Mouse (Mus musculus): Measurements from ENCODE around the gene Cacna1s. TPM values are rescaled to one million over a fixed set of nuclear protein-coding genes. Genes with fewer than 3 reads are reported as not detected.

The Cacna1s gene
- total RNA-seq, 2 experiments from 2014 or later: 779 to 840 TPM

DNA sequence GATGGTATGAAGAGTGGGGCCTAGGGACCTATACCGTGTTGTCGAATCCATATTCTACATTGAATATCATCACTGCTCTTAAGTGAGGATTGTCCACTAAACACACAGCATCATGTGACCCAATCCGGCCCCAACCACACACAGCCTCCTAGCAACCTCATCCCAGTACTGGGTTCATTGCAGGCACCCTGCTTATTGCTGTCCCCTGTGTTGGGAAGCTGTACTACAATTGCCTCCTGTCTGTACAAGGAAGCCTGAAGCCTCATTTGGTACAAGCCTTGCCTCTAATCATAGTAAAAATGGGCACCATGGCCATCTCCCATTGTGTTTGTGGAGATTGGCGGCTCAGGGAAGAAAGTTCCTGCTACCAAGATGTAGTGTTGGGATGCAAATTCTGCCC lies 103.8 kb downstream of the Cacna1s start:
- intact Hi-C loops (cut with DNase I): no loop called here
- no peak for TF ChIP-seq CTCF (IDR thresholded peaks at IDR 0.05)
- no peak for DNase-seq
- Histone ChIP-seq H3K4me3 (no peak overlapping the region), H3K27ac (no peak overlapping the region)

- no peak for TF ChIP-seq CTCF (IDR thresholded peaks at IDR 0.05)
- Histone ChIP-seq H3K27ac (no peak overlapping the region), H3K4me3 (no peak overlapping the region)
- no peak for DNase-seq
- intact Hi-C loops (cut with DNase I): no loop called here
Observed at GRCm38 (mm10) chr1:136156951-136157350, 104.4 kb downstream of the Cacna1s start.

DNA sequence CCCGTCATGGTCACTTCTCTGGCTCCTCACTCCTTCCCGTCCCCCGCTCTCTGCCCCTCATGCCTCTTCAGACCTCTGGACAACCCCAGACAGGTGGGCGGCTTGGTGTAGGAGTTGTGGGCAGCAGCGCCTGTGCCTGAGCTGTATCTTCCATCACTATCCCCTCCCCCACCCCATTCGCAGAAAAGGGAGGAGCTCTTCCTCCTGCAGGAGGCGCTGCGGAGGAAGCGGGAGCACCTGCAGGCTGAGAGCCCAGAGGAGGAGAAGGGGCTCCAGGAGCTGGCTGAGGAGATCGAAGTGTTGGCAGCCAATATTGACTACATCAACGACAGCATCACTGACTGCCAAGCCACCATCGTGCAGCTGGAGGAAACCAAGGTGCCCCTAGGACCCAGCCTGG lies 107.3 kb downstream of the Cacna1s start:
- DNase-seq: no peak
- Histone ChIP-seq H3K27ac (no peak overlapping the region), H3K4me3 (no peak overlapping the region)
- no peak for TF ChIP-seq CTCF (IDR thresholded peaks at IDR 0.05)
- intact Hi-C loops (cut with DNase I): no loop called here

DNA sequence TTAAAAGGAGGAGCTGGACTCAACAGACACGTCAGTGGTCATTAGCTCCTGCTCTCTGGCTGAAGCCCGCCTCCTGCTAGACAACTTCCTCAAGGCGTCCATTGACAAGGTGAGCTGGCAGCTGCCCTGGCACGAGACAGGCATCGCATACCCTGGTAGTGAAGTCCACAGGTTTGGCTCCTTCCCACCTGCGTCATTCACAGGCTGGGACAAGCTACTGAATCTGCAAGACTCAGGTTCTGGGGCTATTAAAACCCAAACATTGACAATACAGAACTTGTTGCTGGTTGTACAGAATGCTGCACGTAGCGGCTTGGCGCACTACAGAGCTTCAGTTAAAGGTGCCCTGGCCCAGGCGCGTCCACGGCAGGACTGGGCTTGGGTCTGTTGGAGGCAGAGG lies 107.7 kb downstream of the Cacna1s start:
- DNase-seq: no peak
- Histone ChIP-seq H3K4me3 (no peak overlapping the region), H3K27ac (no peak overlapping the region)
- intact Hi-C loops (cut with DNase I): no loop called here
- TF ChIP-seq CTCF (IDR thresholded peaks at IDR 0.05): no peak

- Histone ChIP-seq H3K4me3 (no peak overlapping the region), H3K27ac (no peak overlapping the region)
- DNase-seq: no peak
- no peak for TF ChIP-seq CTCF (IDR thresholded peaks at IDR 0.05)
- intact Hi-C loops (cut with DNase I): no loop called here
Observed at GRCm38 (mm10) chr1:136160930-136161329, 108.4 kb downstream of the Cacna1s start.

DNA sequence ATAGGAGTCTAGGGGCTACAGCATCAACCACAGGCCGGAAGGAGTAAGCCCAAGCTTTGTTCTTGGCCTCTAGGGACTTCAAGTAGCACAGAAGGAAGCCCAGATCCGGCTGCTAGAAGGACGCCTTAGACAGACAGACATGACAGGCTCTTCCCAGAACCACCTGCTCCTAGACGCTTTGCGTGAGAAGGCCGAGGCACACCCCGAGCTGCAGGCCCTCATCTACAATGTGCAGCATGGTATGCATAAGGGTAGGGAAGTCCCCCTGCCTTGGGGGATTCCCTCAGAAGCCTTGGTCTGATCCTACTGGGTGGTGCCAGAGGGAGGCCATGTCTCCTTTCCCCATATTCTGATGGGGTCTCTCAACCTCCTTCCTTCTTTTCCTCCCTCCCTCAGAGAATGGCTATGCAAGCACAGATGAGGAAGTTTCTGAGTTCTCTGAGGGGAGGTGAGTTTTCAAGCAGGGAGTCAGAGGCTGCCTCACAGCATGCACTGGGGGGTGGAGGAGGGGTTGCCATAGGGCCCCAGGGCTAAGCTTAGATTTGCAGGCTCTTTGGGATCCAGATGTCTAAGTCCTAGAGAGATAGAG lies 108.9 kb downstream of the Cacna1s start:
- Histone ChIP-seq H3K4me3 (no peak overlapping the region), H3K27ac (no peak overlapping the region)
- intact Hi-C loops (cut with DNase I): no loop called here
- no peak for TF ChIP-seq CTCF (IDR thresholded peaks at IDR 0.05)
- no peak for DNase-seq

GRCm38 (mm10) chr1:136165436-136165835 lies 112.9 kb downstream of the Cacna1s start:
- intact Hi-C loops (cut with DNase I): loop anchor here (5.0 kb wide), 1 partner anchor 47 kb away; the partner anchor contains the start of gene Mroh3
- no peak for TF ChIP-seq CTCF (IDR thresholded peaks at IDR 0.05)

DNA sequence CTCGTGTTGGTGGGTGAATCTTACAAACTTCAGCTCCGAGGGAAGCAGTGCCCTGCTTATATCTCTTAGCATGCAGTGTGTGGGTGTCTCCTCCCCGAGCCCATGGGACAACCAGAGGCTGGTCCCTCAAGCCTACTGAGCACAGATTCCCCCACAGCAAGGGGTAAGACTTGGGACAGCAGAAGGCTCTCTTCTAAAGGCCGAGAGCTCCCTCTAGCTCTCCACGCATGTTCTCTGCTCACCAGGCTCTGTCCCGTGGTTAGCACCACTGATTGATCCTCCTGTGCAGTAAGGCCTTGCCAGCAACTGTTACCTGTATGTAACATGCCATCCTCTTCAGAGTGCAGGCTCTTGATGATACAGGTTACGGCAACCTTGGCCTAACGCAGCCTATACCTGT lies 115.1 kb downstream of the Cacna1s start:
- H3K27ac ChIP-seq: no peak overlapping the region
- intact Hi-C loops (cut with DNase I): loop anchor here (5.0 kb wide), 1 partner anchor 45 kb away; the partner anchor contains the start of gene Mroh3
- DNase-seq: no peak

More at GRCm38 (mm10) chr1:136165436-136165835, 112.9 kb downstream of the Cacna1s start:
- H3K4me3 ChIP-seq: no peak overlapping the region
- H3K27ac ChIP-seq: no peak overlapping the region
- DNase-seq: no peak

More for the DNA sequence above, 115.1 kb downstream of the Cacna1s start:
- TF ChIP-seq CTCF (IDR thresholded peaks at IDR 0.05): peak; percentile 58
- no peak overlapping the region for H3K4me3 ChIP-seq

Other genes starting within 250 kb of the Cacna1s start
- not detected for gene Lad1, start 234.2 kb upstream of the Cacna1s start, total RNA-seq (2021)
- gene Tnnt2, start 216.4 kb upstream of the Cacna1s start, total RNA-seq (2021): 1 to 10 TPM in 1 of 2 experiments, under 1 TPM in 1; 0.77 to 3.3 TPM
- gene Pkp1, start 133.5 kb upstream of the Cacna1s start, total RNA-seq (2021): not detected
- gene Igfn1, start 46.4 kb upstream of the Cacna1s start, total RNA-seq (2021): 10 to 100 TPM; 21.8 to 52.3 TPM
- gene Tmem9, start 44.6 kb upstream of the Cacna1s start, total RNA-seq (2021): 1 to 10 TPM; 5.2 to 9.9 TPM
- not detected for gene Ascl5, start 1.9 kb upstream of the Cacna1s start, total RNA-seq (2021)
- under 1 TPM; 0.46 to 0.47 TPM for gene Kif21b, start 78.6 kb downstream of the Cacna1s start, total RNA-seq (2021)
- gene Mroh3, start 160.1 kb downstream of the Cacna1s start, total RNA-seq (2021): not detected
- gene Inava, start 181.5 kb downstream of the Cacna1s start, total RNA-seq (2021): not detected
- gene Gpr25, start 208.1 kb downstream of the Cacna1s start, total RNA-seq (2021): not detected